Mouse (Mus musculus): ENCODE data around the gene 4933427D14Rik. TPM values are rescaled to one million over a fixed set of nuclear protein-coding genes. Genes with fewer than 3 reads are reported as not detected.

4933427D14Rik gene
- total and polyA plus RNA-seq, 2 experiments from 2014 or later: 14.4 to 17.2 TPM

GRCm38 (mm10) chr11:72147910-72148309 lies 59.3 kb downstream of the 4933427D14Rik start:
- Histone ChIP-seq H3K9ac (replicated peaks; ENCODE audit: low read length) (no peak overlapping the region), H3K4me2 (ENCODE audit: low read depth, low read length) (no peak overlapping the region), H3K4me3 (ENCODE audit: low read length) (no peak overlapping the region), H3K9me3 (ENCODE audit: low read length) (no peaks in the 10 kb centered on the region), H3K27ac (no peak overlapping the region), H3K27me3 (ENCODE audit: insufficient read depth, low read length) (no peaks in the 10 kb centered on the region), H3K36me3 (ENCODE audit: insufficient read depth, low read length) (0 out of 2 replicates have a peak, but pooled peaks cover 6% of the 10 kb centered on the region), H3K4me1 (ENCODE audit: insufficient read depth, low read length) (peaks cover 5% of the 10 kb centered on the region; the same call in 1 of the 2 replicates)
- peak; percentile 37 for DNase-seq (ENCODE audit: low spot score)
- WGBS: 16% methylated on average over 3 of the region's 3 CpGs
- 0 out of 2 replicates have a peak, but pooled peaks have one; percentile 28 for ATAC-seq
- TF ChIP-seq CTCF (IDR thresholded peaks at IDR 0.05; ENCODE audit: low read depth): no peak

GRCm38 (mm10) chr11:72145877-72146248 lies 61.4 kb downstream of the 4933427D14Rik start:
- DNase-seq (ENCODE audit: low spot score): no peak
- 100% methylated on average over 1 of the region's 1 CpGs for WGBS
- TF ChIP-seq CTCF (IDR thresholded peaks at IDR 0.05; ENCODE audit: low read depth): no peak
- H3K9me3 ChIP-seq (ENCODE audit: low read length): no peaks in the 10 kb centered on the region
- no peak overlapping the region for H3K4me2 ChIP-seq (ENCODE audit: low read depth, low read length)
- ATAC-seq: no peak
- no peak overlapping the region for H3K27ac ChIP-seq
- H3K27me3 ChIP-seq (ENCODE audit: insufficient read depth, low read length): no peaks in the 10 kb centered on the region
- H3K4me3 ChIP-seq (ENCODE audit: low read length): no peak overlapping the region
- H3K36me3 ChIP-seq (ENCODE audit: insufficient read depth, low read length): no peaks in the 10 kb centered on the region
- peaks cover 5% of the 10 kb centered on the region; the same call in 1 of the 2 replicates for H3K4me1 ChIP-seq (ENCODE audit: insufficient read depth, low read length)
- no peak overlapping the region for H3K9ac ChIP-seq (replicated peaks; ENCODE audit: low read length)

- H3K4me3 ChIP-seq (ENCODE audit: low read length): no peak overlapping the region
- H3K27me3 ChIP-seq (ENCODE audit: insufficient read depth, low read length): no peaks in the 10 kb centered on the region
- peak; percentile 70 for DNase-seq (ENCODE audit: low spot score)
- ATAC-seq: peak; percentile 36; the same call in 1 of the 2 replicates
- TF ChIP-seq CTCF (IDR thresholded peaks at IDR 0.05; ENCODE audit: low read depth): peak; percentile 73
- no peaks in the 10 kb centered on the region for H3K36me3 ChIP-seq (ENCODE audit: insufficient read depth, low read length)
- WGBS: 14% methylated on average over 2 of the region's 2 CpGs
- H3K27ac ChIP-seq: no peak overlapping the region
- H3K9me3 ChIP-seq (ENCODE audit: low read length): no peaks in the 10 kb centered on the region
- peaks cover 5% of the 10 kb centered on the region for H3K4me1 ChIP-seq (ENCODE audit: insufficient read depth, low read length)
- no peak overlapping the region for H3K4me2 ChIP-seq (ENCODE audit: low read depth, low read length)
- no peak overlapping the region for H3K9ac ChIP-seq (replicated peaks; ENCODE audit: low read length)
These were observed 61.9 kb downstream of the 4933427D14Rik start for GRCm38 (mm10) chr11:72145182-72145876.

- peaks cover 5% of the 10 kb centered on the region; the same call in 1 of the 2 replicates for H3K4me1 ChIP-seq (ENCODE audit: insufficient read depth, low read length)
- H3K27me3 ChIP-seq (ENCODE audit: insufficient read depth, low read length): no peaks in the 10 kb centered on the region
- peak; percentile 41; the same call in 1 of the 2 replicates for ATAC-seq
- WGBS: 37% methylated on average over 10 of the region's 10 CpGs
- H3K4me3 ChIP-seq (ENCODE audit: low read length): no peak overlapping the region
- no peak for TF ChIP-seq CTCF (IDR thresholded peaks at IDR 0.05; ENCODE audit: low read depth)
- peak; percentile 37 for DNase-seq (ENCODE audit: low spot score)
- H3K36me3 ChIP-seq (ENCODE audit: insufficient read depth, low read length): no peaks in the 10 kb centered on the region
- no peaks in the 10 kb centered on the region for H3K9me3 ChIP-seq (ENCODE audit: low read length)
- H3K4me2 ChIP-seq (ENCODE audit: low read depth, low read length): no peak overlapping the region
- no peak overlapping the region for H3K27ac ChIP-seq
- no peak overlapping the region for H3K9ac ChIP-seq (replicated peaks; ENCODE audit: low read length)
These were observed 64.4 kb downstream of the 4933427D14Rik start for GRCm38 (mm10) chr11:72142889-72143288.

GRCm38 (mm10) chr11:72140198-72140597 lies 67.1 kb downstream of the 4933427D14Rik start:
- TF ChIP-seq CTCF (IDR thresholded peaks at IDR 0.05; ENCODE audit: low read depth): no peak
- Histone ChIP-seq H3K36me3 (ENCODE audit: insufficient read depth, low read length) (no peaks in the 10 kb centered on the region), H3K4me2 (ENCODE audit: low read depth, low read length) (no peak overlapping the region), H3K9me3 (ENCODE audit: low read length) (no peaks in the 10 kb centered on the region), H3K9ac (replicated peaks; ENCODE audit: low read length) (no peak overlapping the region), H3K4me1 (ENCODE audit: insufficient read depth, low read length) (peaks cover 5% of the 10 kb centered on the region; the same call in 1 of the 2 replicates), H3K4me3 (ENCODE audit: low read length) (no peak overlapping the region), H3K27me3 (ENCODE audit: insufficient read depth, low read length) (no peaks in the 10 kb centered on the region), H3K27ac (no peak overlapping the region)
- ATAC-seq: no peak
- WGBS: 59% methylated on average over 6 of the region's 6 CpGs
- no peak for DNase-seq (ENCODE audit: low spot score)

GRCm38 (mm10) chr11:72136231-72136982 lies 70.9 kb downstream of the 4933427D14Rik start:
- H3K9ac ChIP-seq (replicated peaks; ENCODE audit: low read length): peak overlapping the region; percentile 83
- TF ChIP-seq CTCF (IDR thresholded peaks at IDR 0.05; ENCODE audit: low read depth): no peak
- H3K9me3 ChIP-seq (ENCODE audit: low read length): no peaks in the 10 kb centered on the region
- H3K4me3 ChIP-seq (ENCODE audit: low read length): peak overlapping the region; percentile 67
- H3K4me2 ChIP-seq (ENCODE audit: low read depth, low read length): peak overlapping the region; percentile 92
- H3K36me3 ChIP-seq (ENCODE audit: insufficient read depth, low read length): no peaks in the 10 kb centered on the region
- DNase-seq (ENCODE audit: low spot score) (no peak), ATAC-seq (0 out of 2 replicates have a peak, but pooled peaks have one; percentile 10)
- 36% methylated on average over 11 of the region's 11 CpGs for WGBS
- no peak overlapping the region for H3K27ac ChIP-seq
- peaks cover 12% of the 10 kb centered on the region; the same call in 1 of the 2 replicates for H3K4me1 ChIP-seq (ENCODE audit: insufficient read depth, low read length)
- H3K27me3 ChIP-seq (ENCODE audit: insufficient read depth, low read length): no peaks in the 10 kb centered on the region
